Mouse (Mus musculus) neutrophil, adult 5-6 weeks (primary cell): ENCODE data around the gene Ssbp4. TPM values are rescaled to one million over a fixed set of nuclear protein-coding genes. Genes with fewer than 3 reads are reported as not detected.

ENCODE experiments used
- ATAC-seq: fragments of 151-379, 151-347 bp; 2 replicates; pipeline ENCODE4 v1.8.0; 2017; ENCODE audit warnings: mild to moderate bottlenecking, moderate TSS enrichment; ENCODE audit not compliant: insufficient number of reproducible peaks, poor library complexity, low FRiP score, severe bottlenecking; ENCODE audit errors: extremely low read depth
- total RNA-seq: library from RNA; stranded (forward); fragments of 200-1000 nt; gene quantifications from 2 replicates; pipeline ENCODE4 v1.2.3, GENCODE M21; 2017

Gene Ssbp4
- total RNA-seq, 1 experiment from 2014 or later: 31.3 TPM

DNA sequence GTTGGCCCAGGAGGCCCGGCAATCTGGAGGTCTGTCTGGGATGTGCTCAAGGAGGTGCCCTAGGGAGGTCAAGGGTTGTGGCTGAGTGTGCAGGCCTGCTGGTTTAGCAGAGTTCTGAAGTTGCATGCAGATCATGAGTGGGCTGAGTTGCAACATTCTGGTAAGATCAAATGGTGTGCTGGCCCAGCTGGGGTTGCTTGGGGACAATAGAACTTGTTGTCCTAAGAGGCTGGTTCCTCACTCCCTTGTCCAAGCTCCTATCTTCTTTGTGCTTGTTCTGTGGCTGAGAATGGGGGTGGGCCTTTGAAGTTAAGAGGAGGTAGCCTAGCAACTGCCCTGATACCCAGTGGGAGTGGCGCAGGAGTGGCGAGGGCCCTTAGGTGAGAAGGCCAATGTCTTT lies 45.9 kb downstream of the Ssbp4 start:
- no peak for ATAC-seq

DNA sequence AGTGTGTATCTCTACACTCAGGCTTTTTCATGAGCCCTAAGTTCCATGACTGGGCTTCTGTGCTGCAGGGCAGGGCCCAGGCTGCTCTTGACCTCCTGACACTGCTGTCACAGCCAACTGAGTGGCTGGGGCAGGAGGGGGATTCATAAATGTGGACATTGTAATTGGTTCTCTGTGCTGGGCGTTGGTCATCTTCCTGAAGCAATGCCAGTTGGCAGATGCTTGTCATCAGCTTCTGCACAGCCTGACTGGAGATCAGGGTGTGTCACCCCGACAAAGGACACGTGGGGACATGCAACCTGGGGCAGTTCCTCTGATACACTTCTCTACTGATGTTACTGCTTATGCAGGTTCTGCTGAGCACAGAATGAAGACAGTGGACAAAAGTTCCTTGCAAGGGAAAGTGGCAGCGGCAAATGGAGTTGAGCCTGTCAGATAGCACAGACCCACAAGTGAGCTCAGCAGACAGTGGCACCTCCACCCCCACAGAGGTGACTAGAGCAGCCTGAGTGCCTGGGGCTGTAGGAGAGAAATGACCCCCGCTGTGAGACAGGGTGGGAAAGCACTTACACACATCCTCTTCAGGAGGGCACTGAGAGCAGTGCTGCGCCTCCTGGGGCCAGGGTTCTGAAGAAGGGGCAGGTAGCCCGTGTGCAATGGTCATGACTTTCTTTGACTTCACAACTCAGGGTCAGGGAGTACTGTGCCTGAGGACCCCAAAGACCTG lies 46.7 kb downstream of the Ssbp4 start:
- no peak for ATAC-seq

DNA sequence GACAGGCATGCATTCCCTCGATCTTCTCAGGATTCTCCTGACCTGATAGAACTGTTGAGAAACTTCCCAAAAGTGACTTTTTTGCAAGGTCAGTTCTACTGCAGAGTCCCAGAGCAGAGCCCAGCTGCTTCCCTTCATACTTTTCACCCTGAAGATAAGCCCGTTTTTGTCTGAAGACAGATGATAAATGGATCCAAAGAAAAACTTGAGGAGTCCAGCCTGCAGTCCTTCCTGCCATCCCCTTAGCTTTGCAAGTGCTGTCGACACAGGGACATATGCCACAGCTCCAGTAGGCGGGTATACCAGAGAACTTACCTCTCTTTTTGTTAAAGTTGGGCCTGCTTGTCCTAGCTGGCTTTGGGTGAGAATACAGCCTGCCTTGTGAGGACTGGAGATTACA lies 47.3 kb downstream of the Ssbp4 start:
- ATAC-seq: no peak

DNA sequence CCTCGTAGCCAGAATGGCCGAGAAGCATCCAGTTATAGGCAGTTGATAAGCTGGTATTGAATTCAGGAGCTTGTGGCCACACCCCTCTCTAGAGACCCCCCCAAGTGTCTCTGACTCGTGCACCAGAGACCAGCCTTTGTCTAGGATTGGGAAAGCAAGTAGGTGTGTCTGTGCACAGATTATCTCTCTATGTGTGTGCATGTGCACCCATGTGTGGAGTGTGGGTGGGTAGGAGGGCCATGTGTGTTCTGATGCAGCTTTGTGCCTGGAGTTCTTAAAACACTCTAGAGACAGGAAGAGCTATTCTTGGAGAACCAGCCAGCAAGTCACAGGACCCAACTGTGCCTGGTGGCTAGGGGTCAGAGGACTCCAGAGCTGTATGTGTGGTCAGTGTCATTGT lies 48.1 kb downstream of the Ssbp4 start:
- no peak for ATAC-seq

DNA sequence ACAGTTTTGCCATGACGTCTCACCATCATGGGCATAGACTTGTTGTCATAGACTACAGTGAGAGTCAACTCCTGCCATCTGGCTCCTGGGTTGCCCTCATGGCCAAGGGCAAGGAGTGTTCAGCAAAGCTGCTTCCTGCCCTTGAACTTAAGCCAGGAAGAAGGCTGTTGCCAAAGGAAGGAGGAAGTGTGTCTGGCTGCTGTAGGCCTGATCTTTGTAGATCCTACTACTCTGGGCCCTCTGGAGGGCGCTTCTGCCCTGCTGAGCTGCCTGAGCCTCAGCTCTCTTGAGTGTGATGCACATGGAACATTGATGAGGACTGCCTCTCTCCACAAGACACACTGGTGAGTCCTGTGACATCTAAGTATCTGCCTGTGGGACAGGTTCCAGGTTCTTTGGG lies 48.6 kb downstream of the Ssbp4 start:
- ATAC-seq: peak; percentile 46

DNA sequence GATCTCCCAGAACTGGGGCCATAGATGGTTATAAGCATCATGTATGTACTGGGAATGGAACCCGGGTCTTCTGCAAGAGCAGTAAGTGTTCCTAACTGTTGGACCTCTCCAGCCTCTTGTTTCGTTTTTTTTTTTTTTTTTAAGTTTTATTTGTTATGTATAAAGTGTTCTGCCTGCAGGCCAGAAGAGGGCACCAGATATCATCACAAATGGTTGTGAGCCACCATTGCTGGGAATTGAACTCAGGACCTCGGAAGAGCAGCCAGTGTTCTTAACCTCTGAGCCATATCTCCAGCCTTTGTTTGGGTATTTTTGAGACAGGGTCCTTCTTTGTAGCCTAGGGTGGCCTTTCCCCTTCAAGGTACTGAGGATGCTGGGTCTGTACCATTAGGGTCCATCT lies 49.7 kb downstream of the Ssbp4 start:
- ATAC-seq: no peak

DNA sequence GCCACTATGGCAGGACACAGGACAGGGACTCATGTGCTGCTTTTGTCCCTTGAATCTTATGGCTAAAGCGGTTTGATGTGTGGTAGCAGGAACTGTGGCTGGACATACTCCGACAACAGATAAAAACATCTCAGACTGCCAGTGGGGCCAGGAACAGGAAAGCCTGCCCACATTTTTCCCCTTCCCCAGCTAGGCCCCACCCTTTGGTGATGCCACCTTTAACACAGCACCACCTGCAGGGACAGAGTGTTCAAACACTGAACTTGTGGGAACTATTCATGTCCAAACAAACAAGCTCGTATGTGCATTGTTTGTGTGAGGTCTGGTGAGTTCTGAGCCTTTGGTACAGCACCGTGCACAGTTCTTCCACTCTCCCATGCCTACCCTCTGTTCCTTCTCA lies 50.3 kb downstream of the Ssbp4 start:
- ATAC-seq: peak; percentile 27; the same call in 1 of the 2 replicates

DNA sequence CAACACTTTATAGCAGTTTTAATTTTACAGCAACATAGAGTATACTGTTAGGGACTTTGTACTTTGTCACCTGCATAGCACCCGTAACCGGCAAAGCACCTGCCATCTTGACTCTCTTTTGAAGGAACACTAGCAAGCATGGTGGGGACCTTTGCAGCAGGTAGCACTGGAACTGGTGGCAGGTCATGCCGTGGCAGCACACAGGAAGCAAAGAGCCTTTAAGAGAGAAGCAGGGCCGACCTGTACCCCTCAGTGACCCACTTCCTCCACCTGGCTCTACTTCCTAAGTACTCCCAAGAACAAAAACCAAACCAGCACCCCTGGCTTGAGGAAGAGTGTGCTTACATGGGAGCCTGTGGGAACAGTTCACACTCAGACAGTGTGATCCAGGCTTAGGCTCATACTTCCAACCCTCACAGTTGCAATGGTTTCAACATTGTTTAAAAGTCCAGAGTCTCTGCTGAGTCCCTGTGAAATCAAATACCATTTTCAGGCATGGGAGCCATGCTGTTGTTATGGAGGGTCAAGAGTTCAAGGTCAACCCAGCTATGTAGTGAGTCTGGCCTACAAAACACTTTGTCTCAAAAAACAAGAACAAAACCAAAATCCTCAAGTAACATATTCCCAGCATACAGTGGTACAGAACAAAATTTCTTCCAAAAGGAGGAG lies 53.5 kb downstream of the Ssbp4 start:
- no peak for ATAC-seq

DNA sequence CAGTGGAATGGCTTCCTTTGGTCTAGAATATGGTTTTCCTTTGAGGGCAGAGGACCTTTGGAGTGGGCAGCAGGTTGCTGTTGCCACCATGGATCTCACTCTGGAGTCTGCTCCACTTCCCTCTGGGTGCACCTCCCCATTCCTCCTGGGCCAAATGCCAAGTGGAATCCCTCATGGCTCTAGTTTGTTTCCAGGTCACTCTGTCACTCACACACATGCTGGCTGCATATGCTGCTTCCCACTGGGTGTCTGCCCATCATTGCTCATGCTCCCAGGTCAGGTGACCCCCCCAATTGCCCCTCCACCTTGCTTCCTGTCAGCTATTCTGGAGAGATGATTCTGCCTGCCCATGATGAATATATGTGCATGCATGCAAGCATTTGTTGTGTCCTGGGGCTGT lies 54.9 kb downstream of the Ssbp4 start:
- no peak for ATAC-seq

DNA sequence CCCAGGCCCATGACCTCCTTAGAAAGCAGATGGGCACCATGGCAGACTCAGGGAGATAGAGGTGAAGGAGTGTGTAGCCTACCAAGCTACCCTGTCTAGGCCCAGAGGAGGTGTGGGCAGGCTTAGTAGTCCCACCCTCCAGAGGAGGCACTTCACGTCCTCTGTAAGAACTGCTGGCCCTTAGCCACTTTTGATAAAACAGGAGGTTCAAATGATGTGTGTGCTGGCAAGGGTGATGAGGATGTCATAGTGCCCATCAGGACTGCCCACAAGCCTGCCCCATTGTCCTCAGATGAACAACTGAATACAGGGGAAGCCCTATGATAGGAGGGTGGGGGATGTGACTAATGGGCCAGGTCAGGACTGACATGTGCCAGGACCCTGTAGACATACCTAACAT lies 55.8 kb downstream of the Ssbp4 start:
- ATAC-seq: no peak

DNA sequence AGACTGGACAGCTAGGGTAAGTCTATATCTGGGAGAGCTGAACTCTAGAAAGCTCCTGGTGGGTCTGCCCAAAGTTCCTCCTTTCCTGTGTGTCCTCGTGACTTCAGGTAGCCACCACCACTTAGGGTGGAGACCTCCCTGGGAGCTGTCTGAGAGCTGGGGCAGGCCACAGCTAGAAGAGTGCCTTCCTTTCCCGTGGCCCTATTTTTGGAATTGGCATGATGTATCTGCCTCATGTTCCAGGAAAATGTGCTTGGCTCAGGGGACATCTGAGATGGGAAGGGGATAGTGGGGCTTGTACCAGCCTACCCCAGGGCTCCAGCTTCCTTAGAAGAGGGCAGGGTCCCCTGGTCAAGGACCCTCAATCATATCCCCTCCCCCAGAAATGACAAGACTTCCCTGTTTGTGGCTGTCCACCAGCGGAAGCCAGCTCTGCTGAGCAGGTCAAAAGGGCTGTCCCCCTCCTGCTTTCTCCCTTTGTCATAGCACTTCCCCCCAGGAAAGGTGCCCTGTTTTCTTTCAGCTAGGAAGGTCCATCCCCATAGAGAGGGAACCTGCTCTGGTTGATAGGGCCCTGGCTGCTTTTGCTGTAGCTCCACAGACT lies 57.0 kb downstream of the Ssbp4 start:
- ATAC-seq: no peak

DNA sequence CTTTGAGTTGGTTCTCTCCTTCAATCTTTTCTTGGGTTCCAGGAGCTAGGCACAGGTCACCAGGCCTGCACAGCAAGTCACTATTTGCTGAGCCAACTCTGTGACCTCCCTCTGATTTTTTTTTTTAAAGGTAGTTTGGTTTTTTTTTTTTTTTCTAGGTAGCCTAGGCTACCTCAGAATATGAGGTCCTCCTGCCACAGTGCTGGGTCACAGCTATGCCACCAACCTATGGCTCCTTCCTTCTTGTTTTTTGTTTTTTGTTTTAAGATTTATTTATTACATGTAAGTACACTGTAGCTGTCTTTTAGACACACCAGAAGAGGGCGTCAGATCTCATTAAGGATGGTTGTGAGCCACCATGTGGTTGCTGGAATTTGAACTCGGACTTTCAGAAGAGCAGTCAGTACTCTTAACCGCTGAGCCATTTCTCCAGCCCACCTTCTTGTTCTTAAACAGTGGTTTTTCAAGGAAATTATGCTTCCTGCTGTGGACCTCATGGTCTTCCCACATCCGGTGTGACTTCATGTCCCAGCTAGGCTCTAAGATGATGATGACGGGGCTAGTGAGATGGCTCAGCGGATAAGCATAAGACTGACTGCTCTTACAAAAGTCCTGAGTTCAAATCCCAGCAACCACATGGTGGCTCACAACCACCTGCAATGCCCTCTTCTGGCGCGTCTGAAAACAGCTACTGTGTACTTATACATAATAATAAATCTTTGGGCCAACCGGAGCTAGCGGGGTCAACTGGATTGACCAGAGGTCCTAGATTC lies 59.1 kb downstream of the Ssbp4 start:
- no peak for ATAC-seq

DNA sequence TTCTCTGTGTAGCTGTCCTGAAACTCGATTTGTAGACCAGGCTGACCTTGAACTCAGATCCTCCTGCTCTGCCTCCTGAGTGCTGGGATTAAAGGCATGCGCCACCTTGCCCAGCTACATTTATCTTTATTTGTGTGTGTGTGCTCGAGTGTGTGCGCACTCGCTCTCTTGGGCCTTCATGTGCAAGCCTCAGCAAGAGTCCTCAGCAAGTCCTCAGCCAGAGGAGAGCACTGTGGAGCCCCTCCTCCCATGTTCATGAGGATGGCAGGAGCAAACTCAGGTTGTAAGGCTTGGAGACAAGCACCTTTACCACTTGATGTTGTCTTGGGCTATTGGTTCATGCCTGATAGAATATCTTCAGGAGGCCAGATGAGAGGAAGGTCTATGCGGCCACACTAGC lies 60.9 kb downstream of the Ssbp4 start:
- ATAC-seq: no peak

Other genes starting within 250 kb of the Ssbp4 start
- gene Comp, start 235.3 kb downstream of the Ssbp4 start, total RNA-seq: 1.0 TPM in 1 of 2 replicates, not detected in the other
- gene Crtc1, start 169.3 kb downstream of the Ssbp4 start, total RNA-seq: 5.2 and 8.4 TPM in 2 replicates
- 5.0 and 5.8 TPM in 2 replicates for gene Klhl26, start 131.9 kb downstream of the Ssbp4 start, total RNA-seq
- not detected in 2 replicates for gene Tmem59l, start 121.5 kb downstream of the Ssbp4 start, total RNA-seq
- gene Crlf1, start 115.7 kb downstream of the Ssbp4 start, total RNA-seq: not detected in 2 replicates
- gene Rex1bd, start 102.1 kb downstream of the Ssbp4 start, total RNA-seq: 12.4 and 29.8 TPM in 2 replicates
- gene Uba52, start 98.1 kb downstream of the Ssbp4 start, total RNA-seq: 720 and 1,162 TPM in 2 replicates
- 185 and 192 TPM in 2 replicates for gene Fkbp8, start 81.1 kb downstream of the Ssbp4 start, total RNA-seq
- gene Kxd1, start 80.9 kb downstream of the Ssbp4 start, total RNA-seq: 47.4 and 51.6 TPM in 2 replicates
- 38.8 and 40.6 TPM in 2 replicates for gene Ell, start 69.4 kb downstream of the Ssbp4 start, total RNA-seq
- gene Isyna1, start 14.5 kb downstream of the Ssbp4 start, total RNA-seq: 51.3 and 51.4 TPM in 2 replicates
- 54.1 and 63.7 TPM in 2 replicates for gene Lrrc25, start 7.3 kb upstream of the Ssbp4 start, total RNA-seq
- gene Gdf15, start 23.6 kb upstream of the Ssbp4 start, total RNA-seq: not detected in 2 replicates
- 4.4 and 7.7 TPM in 2 replicates for gene Pgpep1, start 51.5 kb upstream of the Ssbp4 start, total RNA-seq
- 103 and 134 TPM in 2 replicates for gene Lsm4, start 64.4 kb upstream of the Ssbp4 start, total RNA-seq
- 316 and 319 TPM in 2 replicates for gene Jund, start 90.1 kb upstream of the Ssbp4 start, total RNA-seq
- gene Iqcn, start 94.6 kb upstream of the Ssbp4 start, total RNA-seq: 2.4 and 2.8 TPM in 2 replicates
- not detected in 2 replicates for gene Gm3336, start 109.7 kb upstream of the Ssbp4 start, total RNA-seq
- 2.2 and 2.4 TPM in 2 replicates for gene Pde4c, start 114.8 kb upstream of the Ssbp4 start, total RNA-seq
- gene Rab3a, start 145.8 kb upstream of the Ssbp4 start, total RNA-seq: 5.2 and 5.5 TPM in 2 replicates
- gene Mpv17l2, start 152.1 kb upstream of the Ssbp4 start, total RNA-seq: 4.5 and 4.8 TPM in 2 replicates
- 19.9 and 20.3 TPM in 2 replicates for gene Pik3r2, start 167.8 kb upstream of the Ssbp4 start, total RNA-seq
- gene Mast3, start 196.2 kb upstream of the Ssbp4 start, total RNA-seq: 30.7 and 40.2 TPM in 2 replicates
- 0.98 and 3.1 TPM in 2 replicates for gene Il12rb1, start 199.6 kb upstream of the Ssbp4 start, total RNA-seq
- gene Arrdc2, start 230.8 kb upstream of the Ssbp4 start, total RNA-seq: 20.7 and 24.9 TPM in 2 replicates